Mouse (Mus musculus) liver, adult 2 months (tissue): Measurements from ENCODE around the gene Selenom. TPM values are rescaled to one million over a fixed set of nuclear protein-coding genes. Genes with fewer than 3 reads are reported as not detected.

Experiments
- DNase-seq: peaks from one replicate; pipeline ENCODE4 v3.0.0-alpha.2; 2011; ENCODE audit warnings: low read depth, low spot score; ENCODE audit errors: extremely low read depth
- H3K27ac ChIP-seq: fragments of 200-500 bp; replicated peaks from 2 replicates; pipeline ENCODE4 v1.5.1; 2012; ENCODE audit warnings: low read depth, mild to moderate bottlenecking, control low read depth, inconsistent platforms, low read length; ENCODE audit not compliant: insufficient read depth
- H3K27me3 ChIP-seq: fragments of 200-500 bp; 2 replicates; pipeline ENCODE4 v1.6.1; 2012; ENCODE audit warnings: mild to moderate bottlenecking, moderate library complexity, low read length, inconsistent platforms; ENCODE audit not compliant: control insufficient read depth, insufficient read depth
- H3K36me3 ChIP-seq: fragments of 200-500 bp; 2 replicates; pipeline ENCODE4 v1.6.1; 2012; ENCODE audit warnings: low read length, inconsistent platforms; ENCODE audit not compliant: control insufficient read depth, insufficient read depth
- H3K4me1 ChIP-seq: fragments of 200-500 bp; 2 replicates; pipeline ENCODE4 v1.6.1; 2011; ENCODE audit warnings: low read length; ENCODE audit not compliant: control insufficient read depth, insufficient read depth
- H3K4me3 ChIP-seq: fragments of 200-500 bp; 2 replicates; pipeline ENCODE4 v1.5.1; 2011; ENCODE audit warnings: low read depth, mild to moderate bottlenecking, control low read depth, low read length, moderate library complexity; ENCODE audit not compliant: insufficient read depth
- H3K79me2 ChIP-seq: fragments of 200-500 bp; 2 replicates; pipeline ENCODE4 v1.6.1; 2012; ENCODE audit warnings: inconsistent platforms, mild to moderate bottlenecking, low read length, moderate library complexity; ENCODE audit not compliant: control insufficient read depth, insufficient read depth
- H3K9ac ChIP-seq: fragments of 200-500 bp; 2 replicates; pipeline ENCODE4 v1.6.1; 2012; ENCODE audit warnings: low read depth, mild to moderate bottlenecking, control low read depth, inconsistent platforms, low read length
- CTCF ChIP-seq: fragments of 200-500 bp; IDR thresholded peaks from 2 replicates; pipeline ENCODE4 v1.5.1; 2011; ENCODE audit warnings: low read depth, low read length, control low read depth
- POLR2A ChIP-seq: fragments of 200-500 bp; IDR thresholded peaks from 2 replicates; pipeline ENCODE4 v1.6.1; 2011; ENCODE audit warnings: low read length, control low read depth; ENCODE audit not compliant: insufficient read depth; ENCODE audit errors: extremely low read depth
- WGBS: fragments of 180-500 bp; shearing (Covaris S2); methylation state at CpG from one replicate; pipeline ENCODE4 v1.1.7; 2018; 5-methylcytosine and 5-hydroxymethylcytosine counted together
- polyA plus RNA-seq: library from polyadenylated mRNA; depleted of rRNA; stranded (reverse); fragments of >200 nt; gene quantifications from 2 replicates; pipeline ENCODE4 v1.2.3, GENCODE M21; 2012
- total RNA-seq: library from RNA; depleted of rRNA; stranded (reverse); fragments of >200 nt; gene quantifications from 2 replicates; pipeline ENCODE4 v1.2.3, GENCODE M21; 2014

Selenom gene
- total and polyA plus RNA-seq, 2 experiments: 2.6 to 6.3 TPM

DNA sequence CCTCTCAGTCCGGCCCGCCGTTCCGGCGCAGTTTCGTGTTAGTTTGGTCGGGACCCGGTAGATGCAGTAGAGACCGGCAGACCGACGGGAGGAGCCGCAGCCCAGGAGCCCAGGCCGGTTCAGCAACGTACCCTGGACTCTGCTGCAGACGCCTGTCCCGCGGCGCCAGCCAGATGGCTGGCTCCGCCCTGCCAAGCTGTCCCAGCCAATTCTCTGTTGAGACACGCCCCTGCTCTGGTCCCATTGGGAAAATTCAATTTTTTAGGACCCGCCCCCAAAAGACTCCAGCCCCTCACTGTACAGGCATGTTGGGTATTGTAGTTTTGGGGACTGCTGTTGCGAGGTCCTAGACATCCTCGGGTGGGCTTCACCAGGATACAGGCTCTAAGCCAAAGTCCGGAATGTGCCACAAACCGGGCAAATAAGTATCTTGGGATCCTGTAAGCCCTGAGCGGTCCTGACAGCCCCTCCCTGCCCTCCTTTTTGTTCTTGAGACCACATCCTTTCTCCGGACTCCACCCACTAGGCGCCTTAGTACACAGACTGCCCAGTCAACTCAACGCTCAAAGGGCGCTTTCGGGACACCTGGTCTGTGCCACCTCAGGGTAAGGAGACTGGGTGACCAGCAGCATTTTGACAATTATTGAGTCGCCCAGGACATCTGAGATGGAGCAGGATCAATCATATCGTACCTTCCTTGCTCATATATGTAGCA is 24.8 kb downstream of the Selenom start:
- H3K36me3 ChIP-seq: no peaks in the 10 kb centered on the region
- 3% methylated on average over 33 of the region's 33 CpGs for WGBS
- H3K4me1 ChIP-seq: peaks cover 5% of the 10 kb centered on the region; the same call in 1 of the 2 replicates
- H3K4me3 ChIP-seq: peak overlapping the region; percentile 62
- peak; percentile 89 for DNase-seq
- no peaks in the 10 kb centered on the region for H3K79me2 ChIP-seq
- H3K27ac ChIP-seq: 0 out of 2 replicates have a peak overlapping the region, but pooled peaks have one; percentile 11
- H3K27me3 ChIP-seq: no peaks in the 10 kb centered on the region
- peak overlapping the region; percentile 66 for H3K9ac ChIP-seq
- peak; percentile 82 for TF ChIP-seq POLR2A
- TF ChIP-seq CTCF: no peak; the same call in 1 of the 2 replicates

DNA sequence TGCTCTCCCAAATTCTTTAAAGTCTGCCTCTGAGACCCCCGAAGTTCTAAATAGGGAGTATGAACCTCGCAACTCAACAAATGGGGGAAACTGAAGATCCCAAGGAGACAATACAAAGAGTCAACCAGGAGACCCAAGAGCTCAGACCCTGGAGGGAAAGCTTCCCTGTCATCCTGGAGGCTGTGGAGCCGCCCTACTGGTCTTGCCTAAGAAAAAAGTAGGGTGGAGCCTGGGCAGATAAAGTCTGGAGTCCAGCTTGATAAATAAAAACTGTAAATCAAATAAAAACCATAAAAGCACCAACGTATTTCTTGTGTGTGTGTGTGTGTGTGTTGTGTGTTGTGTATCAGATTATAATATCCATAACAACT is 25.3 kb downstream of the Selenom start:
- H3K36me3 ChIP-seq: no peaks in the 10 kb centered on the region
- H3K4me1 ChIP-seq: peaks cover 5% of the 10 kb centered on the region; the same call in 1 of the 2 replicates
- H3K27me3 ChIP-seq: no peaks in the 10 kb centered on the region
- no peak overlapping the region for H3K4me3 ChIP-seq
- TF ChIP-seq POLR2A (no peak), CTCF (0 out of 2 replicates have a peak, but pooled peaks have one; percentile 11)
- DNase-seq: peak; percentile 13
- H3K79me2 ChIP-seq: no peaks in the 10 kb centered on the region
- 46% methylated on average over 4 of the region's 4 CpGs for WGBS
- no peak overlapping the region for H3K9ac ChIP-seq
- H3K27ac ChIP-seq: 0 out of 2 replicates have a peak overlapping the region, but pooled peaks have one; percentile 11

DNA sequence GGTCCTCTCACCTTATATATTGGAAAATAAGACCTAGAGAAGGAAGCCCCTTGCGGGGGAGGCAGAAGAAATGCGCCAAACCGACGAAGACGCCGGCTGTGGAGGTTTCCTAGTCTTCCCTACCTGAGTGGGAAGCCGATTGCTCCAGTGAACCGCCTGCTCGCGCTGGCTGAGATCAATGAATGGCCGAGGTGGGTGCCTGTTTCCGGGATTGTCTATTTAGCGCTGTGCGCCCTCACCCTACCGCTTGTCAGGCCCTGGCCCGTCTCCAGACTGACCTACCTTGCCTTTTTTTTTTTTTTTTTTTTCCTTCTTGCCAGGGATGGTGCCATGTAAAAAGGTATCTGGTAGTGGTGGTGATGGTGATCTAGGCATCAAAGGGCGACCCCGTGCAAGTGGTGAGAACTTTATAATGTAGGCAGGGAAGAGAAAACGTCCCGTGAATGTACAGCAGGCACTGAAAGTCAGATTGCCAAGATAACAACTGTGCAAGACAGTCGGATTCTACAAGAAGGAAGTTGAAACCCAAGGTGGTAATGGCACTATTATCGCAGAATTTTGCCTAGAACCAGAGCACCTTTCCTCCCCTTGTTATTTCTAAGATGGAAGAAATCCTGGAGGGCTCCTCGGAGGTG is 26.1 kb downstream of the Selenom start, which contains the start of gene Smtn:
Gene Smtn, minus strand, starts transcription at position 162 of the 635 bp plus-strand sequence.
- H3K36me3 ChIP-seq: no peaks in the 10 kb centered on the region
- DNase-seq: no peak
- no peaks in the 10 kb centered on the region for H3K27me3 ChIP-seq
- WGBS: 94% methylated on average over 23 of the region's 23 CpGs
- TF ChIP-seq CTCF (no peak), POLR2A (no peak)
- H3K4me1 ChIP-seq: peaks cover 5% of the 10 kb centered on the region; the same call in 1 of the 2 replicates
- peak within 1 kb of the TSS; percentile 42 for H3K4me3 ChIP-seq
- H3K79me2 ChIP-seq: no peaks in the 10 kb centered on the region
- H3K9ac ChIP-seq: no peak within 1 kb of the TSS; the same call in 1 of the 2 replicates
- 0 out of 2 replicates have a peak within 1 kb of the TSS, but pooled peaks have one; percentile 11 for H3K27ac ChIP-seq

GRCm38 (mm10) chr11:3541932-3542331 is 27.4 kb downstream of the Selenom start:
- TF ChIP-seq CTCF (no peak), POLR2A (no peak)
- Histone ChIP-seq H3K4me1 (no peaks in the 10 kb centered on the region), H3K79me2 (no peaks in the 10 kb centered on the region), H3K27me3 (no peaks in the 10 kb centered on the region), H3K27ac (no peak overlapping the region), H3K9ac (no peak overlapping the region), H3K4me3 (no peak overlapping the region), H3K36me3 (no peaks in the 10 kb centered on the region)
- DNase-seq: no peak
- WGBS: 81% methylated on average over 3 of the region's 3 CpGs

DNA sequence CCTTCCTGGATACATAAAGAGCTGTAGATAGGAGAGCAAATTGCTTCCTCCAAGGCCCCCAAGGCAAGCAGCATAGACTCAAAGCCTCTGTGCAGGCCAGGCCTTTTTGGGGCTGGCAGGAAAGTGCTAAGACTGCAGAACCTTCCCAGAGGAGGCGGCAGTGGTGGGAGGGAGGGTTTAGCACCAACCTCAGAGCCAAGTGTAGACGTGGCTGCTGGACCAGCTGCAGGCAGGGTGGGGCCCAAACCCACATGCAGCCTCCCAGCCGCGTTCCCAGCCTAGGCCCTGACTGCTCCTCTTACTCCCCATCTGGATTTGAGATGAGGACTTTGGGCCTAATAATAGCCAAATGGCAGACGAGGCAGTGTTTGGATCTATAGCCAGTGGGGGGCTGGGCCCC is 28.5 kb downstream of the Selenom start:
- TF ChIP-seq CTCF: no peak
- TF ChIP-seq POLR2A: no peak
- no peaks in the 10 kb centered on the region for H3K79me2 ChIP-seq
- no peak overlapping the region for H3K4me3 ChIP-seq
- no peak overlapping the region for H3K9ac ChIP-seq
- DNase-seq: no peak
- no peaks in the 10 kb centered on the region for H3K4me1 ChIP-seq
- no peaks in the 10 kb centered on the region for H3K36me3 ChIP-seq
- no peak overlapping the region for H3K27ac ChIP-seq
- 73% methylated on average over 5 of the region's 5 CpGs for WGBS
- no peaks in the 10 kb centered on the region for H3K27me3 ChIP-seq
